Mouse (Mus musculus): ENCODE results near the gene Pcbd2. TPM values are rescaled to one million over a fixed set of nuclear protein-coding genes. Genes with fewer than 3 reads are reported as not detected.
A peak's percentile ranks its signal among the peaks of the same experiment; 100 is the strongest.
"Not testable (repeated sequence)": the region's sequence is repeated elsewhere in the genome, so short reads cannot be mapped to it uniquely, and the experiment has no call there.

The Pcbd2 gene
- polyA plus RNA-seq, 1 experiment from 2014 or later, result 66.0 TPM

GRCm38 (mm10) chr13:55695989-55696388 is 31.2 kb upstream of the Pcbd2 start:
- WGBS, result no CpG with 5 or more reads among the region's 3 CpGs
- not testable (repeated sequence) for H3K4me3 ChIP-seq (ENCODE audit: low read length); H3K27me3 ChIP-seq (ENCODE audit: control insufficient read depth, insufficient read depth, low read length); H3K9me3 ChIP-seq (replicated peaks; ENCODE audit: control insufficient read depth, low read length); H3K4me2 ChIP-seq (ENCODE audit: low read depth, low read length); H3K9ac ChIP-seq (ENCODE audit: low read length); ATAC-seq (replicated peaks; ENCODE audit: extremely low read depth, insufficient read depth, low FRiP score); H3K27ac ChIP-seq (ENCODE audit: low read length)
- Histone ChIP-seq H3K36me3 (ENCODE audit: control insufficient read depth, insufficient read depth) (peaks cover 22% of the 10 kb centered on the region), H3K4me1 (ENCODE audit: control insufficient read depth, insufficient read depth, low read length) (peaks cover 27% of the 10 kb centered on the region)

- Histone ChIP-seq H3K36me3 (ENCODE audit: control insufficient read depth, insufficient read depth) (peaks cover 34% of the 10 kb centered on the region), H3K9me3 (replicated peaks; ENCODE audit: control insufficient read depth, low read length) (peaks cover 5% of the 10 kb centered on the region), H3K27me3 (ENCODE audit: control insufficient read depth, insufficient read depth, low read length) (no peaks in the 10 kb centered on the region), H3K4me1 (ENCODE audit: control insufficient read depth, insufficient read depth, low read length) (peaks cover 2% of the 10 kb centered on the region; the same call in 1 of the 2 replicates), H3K27ac (ENCODE audit: low read length) (no peak overlapping the region), H3K4me3 (ENCODE audit: low read length) (no peak overlapping the region), H3K4me2 (ENCODE audit: low read depth, low read length) (no peak overlapping the region), H3K9ac (ENCODE audit: low read length) (no peak overlapping the region)
- no peak for ATAC-seq (replicated peaks; ENCODE audit: extremely low read depth, insufficient read depth, low FRiP score)
- 84% methylated on average over 4 of the region's 4 CpGs for WGBS
Observed at GRCm38 (mm10) chr13:55704301-55704700, 22.9 kb upstream of the Pcbd2 start.

GRCm38 (mm10) chr13:55712846-55713245 is 14.3 kb upstream of the Pcbd2 start:
- Histone ChIP-seq H3K4me3 (ENCODE audit: low read length) (no peak overlapping the region), H3K9me3 (replicated peaks; ENCODE audit: control insufficient read depth, low read length) (no peaks in the 10 kb centered on the region), H3K9ac (ENCODE audit: low read length) (no peak overlapping the region), H3K27me3 (ENCODE audit: control insufficient read depth, insufficient read depth, low read length) (no peaks in the 10 kb centered on the region), H3K4me2 (ENCODE audit: low read depth, low read length) (no peak overlapping the region), H3K36me3 (ENCODE audit: control insufficient read depth, insufficient read depth) (0 out of 2 replicates have a peak, but pooled peaks cover 1% of the 10 kb centered on the region), H3K4me1 (ENCODE audit: control insufficient read depth, insufficient read depth, low read length) (peaks cover 8% of the 10 kb centered on the region), H3K27ac (ENCODE audit: low read length) (no peak overlapping the region)
- no peak for ATAC-seq (replicated peaks; ENCODE audit: extremely low read depth, insufficient read depth, low FRiP score)
- 94% methylated on average over 3 of the region's 3 CpGs for WGBS

- H3K27ac ChIP-seq (ENCODE audit: low read length), result peak within 1 kb of the TSS; percentile 88
- peaks cover 6% of the 10 kb centered on the region for H3K4me1 ChIP-seq (ENCODE audit: control insufficient read depth, insufficient read depth, low read length)
- H3K4me2 ChIP-seq (ENCODE audit: low read depth, low read length), result peak within 1 kb of the TSS; percentile 81
- H3K4me3 ChIP-seq (ENCODE audit: low read length), result peak within 1 kb of the TSS; percentile 84
- H3K9ac ChIP-seq (ENCODE audit: low read length), result peak within 1 kb of the TSS; percentile 98
- no peaks in the 10 kb centered on the region for H3K27me3 ChIP-seq (ENCODE audit: control insufficient read depth, insufficient read depth, low read length)
- H3K9me3 ChIP-seq (replicated peaks; ENCODE audit: control insufficient read depth, low read length), result no peaks in the 10 kb centered on the region
- under 1% methylated on average over 63 of the region's 63 CpGs for WGBS
- ATAC-seq (replicated peaks; ENCODE audit: extremely low read depth, insufficient read depth, low FRiP score), result peak; percentile 89
- peaks cover 17% of the 10 kb centered on the region for H3K36me3 ChIP-seq (ENCODE audit: control insufficient read depth, insufficient read depth)
Observed at GRCm38 (mm10) chr13:55714501-55715166, 12.5 kb upstream of the Pcbd2 start, which contains the start of gene Txndc15. TSS of gene Txndc15 (plus strand) at chr13:55714650.

- peak overlapping the region; percentile 88 for H3K27ac ChIP-seq (ENCODE audit: low read length)
- no peaks in the 10 kb centered on the region for H3K27me3 ChIP-seq (ENCODE audit: control insufficient read depth, insufficient read depth, low read length)
- ATAC-seq (replicated peaks; ENCODE audit: extremely low read depth, insufficient read depth, low FRiP score), result no peak
- H3K9ac ChIP-seq (ENCODE audit: low read length), result peak overlapping the region; percentile 98
- peaks cover 21% of the 10 kb centered on the region for H3K36me3 ChIP-seq (ENCODE audit: control insufficient read depth, insufficient read depth)
- H3K4me2 ChIP-seq (ENCODE audit: low read depth, low read length), result peak overlapping the region; percentile 81
- WGBS, result 2% methylated on average over 5 of the region's 5 CpGs
- H3K4me1 ChIP-seq (ENCODE audit: control insufficient read depth, insufficient read depth, low read length), result peaks cover 6% of the 10 kb centered on the region
- H3K4me3 ChIP-seq (ENCODE audit: low read length), result peak overlapping the region; percentile 84
- H3K9me3 ChIP-seq (replicated peaks; ENCODE audit: control insufficient read depth, low read length), result no peaks in the 10 kb centered on the region
Observed at GRCm38 (mm10) chr13:55715167-55715512, 12.0 kb upstream of the Pcbd2 start.

DNA sequence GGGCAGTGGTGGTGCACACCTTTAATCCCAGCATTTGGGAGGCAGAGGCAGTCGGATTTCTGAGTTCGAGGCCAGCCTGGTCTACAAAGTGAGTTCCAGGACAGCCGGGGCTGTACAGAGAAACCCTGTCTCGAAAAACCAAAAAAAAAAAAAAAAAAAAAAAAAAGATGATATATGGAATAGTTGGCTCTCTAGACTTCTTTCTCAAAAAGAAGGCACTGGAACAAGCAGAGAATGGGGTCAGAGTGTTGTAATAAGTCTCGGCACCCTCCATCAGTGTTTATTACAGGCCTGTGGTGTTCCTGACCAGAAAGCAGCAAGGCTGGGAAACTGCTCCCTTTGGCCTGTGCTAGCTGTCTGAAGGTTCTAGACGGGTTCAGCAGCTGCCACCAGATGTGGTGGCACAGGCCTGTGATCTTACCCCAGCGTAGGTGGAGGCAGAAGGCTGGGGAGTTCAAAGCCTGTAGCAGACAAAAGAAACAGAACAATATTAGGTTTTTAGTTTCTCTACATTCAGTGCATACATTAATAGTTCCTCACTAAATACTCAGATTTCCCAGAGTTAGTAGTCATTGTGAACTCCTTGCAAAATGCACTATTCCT is 11.2 kb upstream of the Pcbd2 start:
- Histone ChIP-seq H3K9ac (ENCODE audit: low read length) (no peak overlapping the region; the same call in 1 of the 2 replicates), H3K27me3 (ENCODE audit: control insufficient read depth, insufficient read depth, low read length) (no peaks in the 10 kb centered on the region), H3K4me2 (ENCODE audit: low read depth, low read length) (peak overlapping the region; percentile 81; the same call in 1 of the 2 replicates), H3K4me3 (ENCODE audit: low read length) (no peak overlapping the region; the same call in 1 of the 2 replicates), H3K27ac (ENCODE audit: low read length) (no peak overlapping the region), H3K36me3 (ENCODE audit: control insufficient read depth, insufficient read depth) (peaks cover 23% of the 10 kb centered on the region), H3K9me3 (replicated peaks; ENCODE audit: control insufficient read depth, low read length) (no peaks in the 10 kb centered on the region), H3K4me1 (ENCODE audit: control insufficient read depth, insufficient read depth, low read length) (peaks cover 6% of the 10 kb centered on the region)
- no peak for ATAC-seq (replicated peaks; ENCODE audit: extremely low read depth, insufficient read depth, low FRiP score)
- WGBS, result 85% methylated on average over 7 of the region's 7 CpGs

DNA sequence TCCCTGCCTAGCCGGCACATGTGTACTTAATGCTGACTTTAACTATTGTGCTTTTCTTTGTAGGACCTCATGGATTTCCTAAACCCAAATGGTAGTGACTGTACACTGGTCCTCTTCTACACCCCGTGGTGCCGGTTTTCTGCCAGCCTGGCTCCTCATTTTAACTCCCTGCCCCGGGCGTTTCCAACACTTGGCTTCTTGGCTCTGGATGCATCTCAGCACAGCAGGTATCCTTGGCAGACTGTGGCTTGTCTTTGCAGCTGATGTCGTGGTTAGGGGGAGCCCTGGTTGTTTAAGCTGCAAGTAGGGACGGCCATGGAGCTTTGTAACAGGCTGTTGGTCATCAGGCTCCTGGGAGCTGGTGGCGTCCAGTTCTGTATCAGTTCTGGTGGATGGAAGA is 5.7 kb upstream of the Pcbd2 start:
- Histone ChIP-seq H3K4me1 (ENCODE audit: control insufficient read depth, insufficient read depth, low read length) (no peaks in the 10 kb centered on the region), H3K9ac (ENCODE audit: low read length) (no peak overlapping the region), H3K27ac (ENCODE audit: low read length) (no peak overlapping the region), H3K27me3 (ENCODE audit: control insufficient read depth, insufficient read depth, low read length) (no peaks in the 10 kb centered on the region), H3K4me3 (ENCODE audit: low read length) (no peak overlapping the region), H3K36me3 (ENCODE audit: control insufficient read depth, insufficient read depth) (peaks cover 40% of the 10 kb centered on the region), H3K9me3 (replicated peaks; ENCODE audit: control insufficient read depth, low read length) (no peaks in the 10 kb centered on the region), H3K4me2 (ENCODE audit: low read depth, low read length) (no peak overlapping the region)
- no peak for ATAC-seq (replicated peaks; ENCODE audit: extremely low read depth, insufficient read depth, low FRiP score)
- 75% methylated on average over 8 of the region's 8 CpGs for WGBS

DNA sequence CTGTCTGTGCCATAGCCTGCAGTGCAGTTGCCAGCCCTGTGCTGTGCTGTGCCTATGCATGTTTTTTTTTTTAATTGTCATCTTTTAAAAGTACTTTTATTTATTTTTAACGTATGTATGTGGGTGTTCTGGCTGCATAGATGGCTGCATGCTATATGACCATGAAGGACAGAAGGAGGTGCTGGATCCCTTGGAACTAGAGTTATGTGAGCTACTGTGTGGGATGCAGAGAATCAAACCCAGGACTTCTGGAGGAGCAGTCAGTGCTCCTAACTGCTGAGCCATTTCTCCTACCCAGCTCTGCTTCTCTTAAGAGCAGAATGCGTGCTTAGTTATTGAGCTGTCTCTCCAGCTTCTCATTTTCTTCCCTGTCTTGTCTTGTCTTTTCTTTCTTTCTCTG is 5.2 kb upstream of the Pcbd2 start:
- no peak for ATAC-seq (replicated peaks; ENCODE audit: extremely low read depth, insufficient read depth, low FRiP score)
- Histone ChIP-seq H3K4me1 (ENCODE audit: control insufficient read depth, insufficient read depth, low read length) (no peaks in the 10 kb centered on the region), H3K4me3 (ENCODE audit: low read length) (no peak overlapping the region), H3K9ac (ENCODE audit: low read length) (no peak overlapping the region), H3K27me3 (ENCODE audit: control insufficient read depth, insufficient read depth, low read length) (no peaks in the 10 kb centered on the region), H3K36me3 (ENCODE audit: control insufficient read depth, insufficient read depth) (peaks cover 40% of the 10 kb centered on the region), H3K9me3 (replicated peaks; ENCODE audit: control insufficient read depth, low read length) (no peaks in the 10 kb centered on the region), H3K4me2 (ENCODE audit: low read depth, low read length) (no peak overlapping the region), H3K27ac (ENCODE audit: low read length) (no peak overlapping the region)
- WGBS, result 83% methylated on average over 2 of the region's 2 CpGs

- H3K9me3 ChIP-seq (replicated peaks; ENCODE audit: control insufficient read depth, low read length), result no peaks in the 10 kb centered on the region
- H3K9ac ChIP-seq (ENCODE audit: low read length), result peak overlapping the region; percentile 84
- H3K36me3 ChIP-seq (ENCODE audit: control insufficient read depth, insufficient read depth), result peaks cover 13% of the 10 kb centered on the region
- ATAC-seq (replicated peaks; ENCODE audit: extremely low read depth, insufficient read depth, low FRiP score), result no peak
- no peaks in the 10 kb centered on the region for H3K27me3 ChIP-seq (ENCODE audit: control insufficient read depth, insufficient read depth, low read length)
- peak overlapping the region; percentile 97 for H3K27ac ChIP-seq (ENCODE audit: low read length)
- peak overlapping the region; percentile 66 for H3K4me3 ChIP-seq (ENCODE audit: low read length)
- H3K4me2 ChIP-seq (ENCODE audit: low read depth, low read length), result peak overlapping the region; percentile 72
- H3K4me1 ChIP-seq (ENCODE audit: control insufficient read depth, insufficient read depth, low read length), result no peaks in the 10 kb centered on the region
- WGBS, result 4% methylated on average over 4 of the region's 4 CpGs
Observed at GRCm38 (mm10) chr13:55726598-55727119, 509 bp upstream of the Pcbd2 start.

All from heart, embryonic 16.5 days (tissue).